Mouse (Mus musculus): ENCODE data around the gene Nudt15. TPM values are rescaled to one million over a fixed set of nuclear protein-coding genes. Genes with fewer than 3 reads are reported as not detected.

Gene Nudt15
- polyA plus RNA-seq, 1 experiment from 2014 or later: 9.9 TPM

DNA sequence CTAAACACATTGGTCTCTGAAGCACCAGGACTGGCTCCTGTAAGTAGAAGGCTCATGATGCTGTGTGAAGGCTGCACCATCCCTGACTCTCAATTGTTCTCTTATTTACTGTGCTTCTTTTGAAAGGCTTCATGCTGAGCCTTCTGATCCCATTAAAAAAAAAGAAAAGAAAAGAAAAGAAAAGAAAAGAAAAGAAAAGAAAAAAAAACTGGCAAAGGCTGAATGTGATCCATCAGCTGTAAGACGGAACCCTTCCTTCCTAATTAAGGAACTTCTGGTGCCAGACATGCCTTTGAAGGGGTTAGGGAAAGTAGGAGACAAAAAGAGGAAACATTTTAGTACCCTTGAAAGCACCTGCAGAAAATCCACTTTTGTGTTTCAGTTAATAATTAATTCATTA, 68.3 kb downstream of the Nudt15 start:
- no peaks in the 10 kb centered on the region for H3K27me3 ChIP-seq
- H3K27ac ChIP-seq (replicated peaks): no peak overlapping the region
- 20% methylated on average over 1 of the region's 1 CpGs for WGBS
- H3K4me3 ChIP-seq: no peak overlapping the region
- no peaks in the 10 kb centered on the region for H3K9me3 ChIP-seq
- no peaks in the 10 kb centered on the region for H3K4me1 ChIP-seq
- no peaks in the 10 kb centered on the region for H3K36me3 ChIP-seq
- no peak overlapping the region for H3K4me2 ChIP-seq (replicated peaks)
- ATAC-seq (ENCODE audit: low FRiP score, low read depth): no peak
- no peak overlapping the region for H3K9ac ChIP-seq (replicated peaks)

DNA sequence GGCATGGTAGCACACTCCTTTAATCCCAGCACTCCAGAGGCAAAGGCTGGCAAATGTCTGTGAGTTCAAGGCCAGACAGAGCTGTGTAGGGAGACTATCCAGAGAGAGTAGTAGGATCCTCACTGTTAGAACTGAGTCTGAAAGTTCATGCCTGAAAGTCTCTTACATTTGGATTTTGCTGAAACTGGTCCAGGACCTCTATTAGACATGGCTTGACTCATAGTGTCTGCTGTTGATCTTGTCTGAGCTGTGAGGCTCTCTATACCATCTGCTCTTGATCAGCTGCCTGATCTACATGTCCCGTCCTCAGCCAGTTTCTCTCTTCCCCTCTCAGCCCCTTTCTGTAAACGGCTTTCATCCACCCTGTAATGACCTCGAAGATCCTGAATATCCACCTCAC, 69.7 kb downstream of the Nudt15 start:
- peaks cover 6% of the 10 kb centered on the region for H3K4me1 ChIP-seq
- 72% methylated on average over 3 of the region's 3 CpGs for WGBS
- H3K27ac ChIP-seq (replicated peaks): no peak overlapping the region
- no peaks in the 10 kb centered on the region for H3K27me3 ChIP-seq
- no peak for ATAC-seq (ENCODE audit: low FRiP score, low read depth)
- no peak overlapping the region for H3K4me2 ChIP-seq (replicated peaks)
- H3K4me3 ChIP-seq: no peak overlapping the region
- no peaks in the 10 kb centered on the region for H3K9me3 ChIP-seq
- no peak overlapping the region for H3K9ac ChIP-seq (replicated peaks)
- H3K36me3 ChIP-seq: no peaks in the 10 kb centered on the region

DNA sequence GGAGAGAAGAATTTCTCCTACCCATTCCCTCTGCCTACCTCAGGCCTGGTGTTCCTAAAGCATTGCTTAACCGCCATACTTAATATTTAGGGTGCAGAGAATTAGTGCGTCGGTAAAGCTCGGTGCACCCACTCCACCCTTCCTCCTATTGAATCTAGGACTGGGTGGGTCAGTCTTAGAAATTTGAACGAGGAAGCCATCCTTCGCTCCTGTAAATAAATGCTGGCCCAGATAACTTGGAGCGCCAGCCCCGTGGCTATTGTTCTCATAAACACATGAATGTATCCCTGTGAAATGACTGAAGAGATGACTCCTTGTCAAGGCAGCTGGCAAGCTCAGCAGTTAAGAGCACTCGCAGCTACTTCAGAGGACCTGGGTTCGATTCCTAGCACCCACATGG, 71.0 kb downstream of the Nudt15 start:
- Histone ChIP-seq H3K4me1 (peaks cover 6% of the 10 kb centered on the region), H3K9me3 (no peaks in the 10 kb centered on the region), H3K36me3 (no peaks in the 10 kb centered on the region), H3K27ac (replicated peaks) (no peak overlapping the region; the same call in 1 of the 2 replicates), H3K4me2 (replicated peaks) (no peak overlapping the region), H3K4me3 (no peak overlapping the region), H3K27me3 (no peaks in the 10 kb centered on the region), H3K9ac (replicated peaks) (no peak overlapping the region)
- 95% methylated on average over 10 of the region's 10 CpGs for WGBS
- no peak for ATAC-seq (ENCODE audit: low FRiP score, low read depth)

DNA sequence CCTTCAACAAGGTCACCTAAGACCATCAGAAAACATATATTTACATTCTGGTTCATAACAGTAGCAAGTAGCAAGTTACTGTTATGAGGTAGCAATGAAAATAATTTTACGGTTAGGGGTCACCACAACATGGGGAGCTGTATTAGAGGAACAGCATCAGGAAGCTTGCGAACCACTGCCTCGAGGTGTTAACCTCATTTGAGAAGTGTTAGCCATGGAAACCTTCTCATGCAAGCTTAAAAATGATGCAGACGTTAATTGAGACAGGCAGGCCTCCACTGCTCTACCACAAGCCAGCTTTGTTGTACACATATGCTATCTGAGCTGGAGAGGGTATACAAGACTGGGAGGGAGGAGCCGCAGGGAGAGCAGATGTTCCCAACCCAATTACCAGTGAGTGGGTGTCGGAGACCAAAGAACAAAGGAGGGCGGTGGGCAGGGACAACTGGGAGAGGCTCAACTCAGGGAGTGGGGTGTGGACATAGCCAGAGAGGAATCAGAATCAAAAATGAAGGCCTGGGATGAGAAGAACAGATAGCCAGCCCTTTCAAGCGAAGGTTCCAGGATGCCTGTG, 71.6 kb downstream of the Nudt15 start:
- no peak overlapping the region for H3K4me3 ChIP-seq
- 74% methylated on average over 8 of the region's 8 CpGs for WGBS

DNA sequence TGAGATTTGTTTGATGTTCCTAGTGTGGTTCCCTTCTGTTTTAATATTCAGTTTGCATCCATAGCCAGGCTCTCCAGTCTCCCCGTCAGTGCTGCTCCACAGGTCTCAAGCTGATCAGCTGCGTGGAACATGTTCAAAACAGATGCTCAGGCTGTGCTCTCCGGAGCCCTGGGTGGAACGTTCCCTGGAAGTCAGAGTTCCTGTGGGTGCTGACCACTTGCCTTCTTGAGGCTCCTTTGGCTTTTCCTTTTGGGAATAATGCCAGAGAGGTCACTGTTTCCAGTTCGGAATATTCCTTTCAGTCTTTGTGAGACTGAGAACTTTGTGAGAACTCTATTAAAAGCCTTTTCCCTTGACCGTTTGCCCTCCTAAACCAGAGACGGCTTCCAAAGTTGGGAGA, 72.5 kb downstream of the Nudt15 start:
- Histone ChIP-seq H3K9ac (replicated peaks) (no peak overlapping the region), H3K36me3 (no peaks in the 10 kb centered on the region), H3K4me2 (replicated peaks) (no peak overlapping the region), H3K4me3 (no peak overlapping the region), H3K9me3 (no peaks in the 10 kb centered on the region), H3K27me3 (no peaks in the 10 kb centered on the region), H3K27ac (replicated peaks) (no peak overlapping the region), H3K4me1 (peaks cover 6% of the 10 kb centered on the region)
- WGBS: 80% methylated on average over 7 of the region's 7 CpGs
- ATAC-seq (ENCODE audit: low FRiP score, low read depth): no peak

More for the DNA sequence above, 71.6 kb downstream of the Nudt15 start:
- H3K4me1 ChIP-seq: peaks cover 6% of the 10 kb centered on the region
- no peak overlapping the region for H3K9ac ChIP-seq (replicated peaks)
- H3K36me3 ChIP-seq: no peaks in the 10 kb centered on the region
- H3K4me2 ChIP-seq (replicated peaks): no peak overlapping the region
- no peaks in the 10 kb centered on the region for H3K27me3 ChIP-seq
- ATAC-seq (ENCODE audit: low FRiP score, low read depth): peak; percentile 76
- no peak overlapping the region; the same call in 1 of the 2 replicates for H3K27ac ChIP-seq (replicated peaks)
- H3K9me3 ChIP-seq: no peaks in the 10 kb centered on the region

DNA sequence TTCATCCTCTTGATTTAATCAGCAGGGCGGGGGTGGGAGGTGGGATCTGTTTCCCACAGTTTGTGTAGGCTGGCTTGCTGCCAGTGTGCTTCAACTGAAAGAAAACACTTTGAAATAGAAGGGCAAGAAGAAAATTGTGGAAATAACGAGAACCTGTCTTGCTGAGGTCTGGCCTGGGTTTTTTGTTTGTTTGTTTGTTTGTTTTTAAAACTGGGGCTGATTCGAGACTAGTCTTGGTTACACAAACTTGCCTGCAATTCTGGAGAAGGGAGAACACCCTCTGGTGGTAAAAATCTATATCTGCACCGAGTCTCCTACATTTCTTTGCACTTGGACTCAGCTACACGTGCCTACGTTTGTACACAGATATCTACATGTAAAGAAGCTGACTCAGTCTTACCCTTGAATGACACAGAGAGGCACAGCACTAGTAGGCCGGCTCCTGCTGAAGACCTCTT, 73.4 kb downstream of the Nudt15 start:
- WGBS: 33% methylated on average over 7 of the region's 7 CpGs
- Histone ChIP-seq H3K36me3 (no peaks in the 10 kb centered on the region), H3K9me3 (no peaks in the 10 kb centered on the region), H3K9ac (replicated peaks) (no peak overlapping the region), H3K4me2 (replicated peaks) (no peak overlapping the region), H3K4me3 (no peak overlapping the region), H3K27me3 (no peaks in the 10 kb centered on the region), H3K27ac (replicated peaks) (no peak overlapping the region), H3K4me1 (peaks cover 6% of the 10 kb centered on the region)
- peak; percentile 61 for ATAC-seq (ENCODE audit: low FRiP score, low read depth)

DNA sequence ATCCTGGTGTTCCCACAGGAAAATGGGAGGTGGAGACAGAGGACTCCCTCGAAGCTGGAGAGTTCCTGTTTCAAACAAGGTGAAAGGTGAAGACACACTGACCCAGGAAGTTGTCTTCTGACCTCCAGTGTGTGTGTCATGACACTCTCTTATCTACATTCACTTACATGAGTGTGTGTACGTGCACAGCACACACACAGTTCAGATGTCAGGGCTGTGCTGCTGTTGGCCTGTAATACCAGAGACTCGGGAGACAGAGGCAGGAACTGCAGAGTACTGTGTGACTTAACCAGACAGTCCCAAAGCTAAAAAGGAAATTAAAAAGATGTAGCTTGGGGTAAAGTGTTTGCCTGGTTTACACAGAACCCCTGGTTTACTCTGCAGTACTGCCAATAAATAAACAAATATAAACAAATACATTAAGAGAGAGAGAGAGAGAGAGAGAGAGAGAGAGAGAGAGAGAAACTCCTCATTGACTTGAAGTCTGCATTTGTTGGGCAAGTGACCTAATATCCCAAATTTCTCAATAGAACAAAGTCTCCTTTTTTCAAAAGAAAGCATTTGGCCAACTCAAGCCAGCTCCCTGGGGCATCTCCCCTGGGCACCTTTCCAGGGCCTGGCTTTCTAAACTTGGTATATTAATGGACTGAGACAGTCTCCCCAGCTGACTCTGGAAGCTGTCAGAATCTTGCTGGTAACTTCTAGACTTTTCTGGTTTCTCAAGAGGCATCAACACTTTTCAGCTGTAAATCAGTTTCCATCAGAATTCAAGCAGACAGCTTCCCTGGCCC, 74.2 kb downstream of the Nudt15 start:
- Histone ChIP-seq H3K36me3 (no peaks in the 10 kb centered on the region), H3K4me1 (peaks cover 6% of the 10 kb centered on the region), H3K9ac (replicated peaks) (no peak overlapping the region), H3K4me2 (replicated peaks) (no peak overlapping the region), H3K27me3 (no peaks in the 10 kb centered on the region), H3K9me3 (no peaks in the 10 kb centered on the region), H3K27ac (replicated peaks) (no peak overlapping the region), H3K4me3 (no peak overlapping the region)
- no peak for ATAC-seq (ENCODE audit: low FRiP score, low read depth)
- 68% methylated on average over 3 of the region's 3 CpGs for WGBS

DNA sequence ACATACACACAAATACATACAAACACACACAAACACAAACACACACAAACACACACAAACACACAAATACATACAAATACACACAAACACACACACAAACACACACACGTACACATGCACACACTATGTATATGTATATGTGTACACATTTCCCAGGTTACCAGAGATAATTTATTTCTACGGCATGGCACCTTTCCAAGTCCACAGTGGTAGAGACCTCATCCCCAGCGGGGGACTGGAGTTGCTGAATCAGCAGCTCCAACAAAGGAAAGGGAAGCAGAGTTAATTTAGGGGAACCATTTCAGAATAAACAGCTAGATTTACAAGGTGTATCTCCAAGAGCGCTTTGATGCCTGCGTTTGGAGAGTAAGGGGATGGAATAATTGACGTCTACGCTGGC, 75.8 kb downstream of the Nudt15 start:
- Histone ChIP-seq H3K9me3 (no peaks in the 10 kb centered on the region), H3K9ac (replicated peaks) (no peak overlapping the region), H3K4me3 (no peak overlapping the region), H3K4me2 (replicated peaks) (no peak overlapping the region), H3K4me1 (peaks cover 6% of the 10 kb centered on the region), H3K36me3 (no peaks in the 10 kb centered on the region), H3K27ac (replicated peaks) (no peak overlapping the region), H3K27me3 (no peaks in the 10 kb centered on the region)
- 77% methylated on average over 7 of the region's 7 CpGs for WGBS
- no peak for ATAC-seq (ENCODE audit: low FRiP score, low read depth)

DNA sequence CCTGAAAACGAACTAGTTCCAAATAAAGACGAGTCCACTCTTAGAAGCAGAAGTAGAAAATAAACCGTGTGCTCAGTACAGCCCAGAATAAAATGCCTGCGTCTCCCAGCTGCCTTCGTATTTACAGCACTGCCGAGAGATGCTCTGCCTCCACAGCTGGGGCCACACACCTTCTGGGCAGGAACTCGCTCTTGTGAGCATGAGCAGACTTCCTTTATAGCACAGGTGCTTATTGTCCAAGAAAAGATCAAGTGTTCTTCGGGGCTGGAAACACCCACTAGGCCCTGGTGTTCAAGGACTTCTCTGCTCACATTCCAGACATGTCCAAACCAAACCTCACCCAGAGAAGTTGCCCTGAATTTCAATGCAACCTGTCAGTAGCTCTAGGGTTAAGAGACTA, 77.4 kb downstream of the Nudt15 start:
- Histone ChIP-seq H3K36me3 (no peaks in the 10 kb centered on the region), H3K4me3 (no peak overlapping the region), H3K27me3 (no peaks in the 10 kb centered on the region), H3K4me1 (peaks cover 6% of the 10 kb centered on the region), H3K9ac (replicated peaks) (no peak overlapping the region), H3K9me3 (no peaks in the 10 kb centered on the region), H3K27ac (replicated peaks) (no peak overlapping the region), H3K4me2 (replicated peaks) (no peak overlapping the region)
- WGBS: 82% methylated on average over 8 of the region's 8 CpGs
- no peak for ATAC-seq (ENCODE audit: low FRiP score, low read depth)

DNA sequence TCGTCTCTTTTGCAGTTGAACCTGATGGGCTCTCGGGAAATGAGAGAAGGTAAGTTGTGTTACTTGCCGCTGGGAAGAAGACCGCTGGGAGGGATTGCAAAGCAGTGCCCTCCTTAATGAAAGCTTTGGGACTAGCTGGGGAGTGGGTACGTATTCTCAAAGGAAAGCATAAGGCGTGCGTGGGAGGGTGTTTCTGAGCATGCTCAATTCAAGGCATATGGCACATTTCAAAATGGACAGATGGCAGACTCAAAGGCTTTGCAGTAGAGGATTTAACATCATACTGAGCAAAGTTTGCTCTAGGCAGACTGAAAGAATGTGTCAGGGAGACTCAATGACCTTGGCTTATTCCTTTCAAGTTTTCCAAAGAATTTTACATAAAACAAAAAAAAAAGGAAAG, 78.5 kb downstream of the Nudt15 start:
- no peaks in the 10 kb centered on the region for H3K36me3 ChIP-seq
- no peaks in the 10 kb centered on the region for H3K27me3 ChIP-seq
- ATAC-seq (ENCODE audit: low FRiP score, low read depth): no peak
- H3K4me1 ChIP-seq: peaks cover 5% of the 10 kb centered on the region
- H3K4me2 ChIP-seq (replicated peaks): no peak overlapping the region
- no peaks in the 10 kb centered on the region for H3K9me3 ChIP-seq
- H3K4me3 ChIP-seq: no peak overlapping the region
- no peak overlapping the region for H3K27ac ChIP-seq (replicated peaks)
- no peak overlapping the region for H3K9ac ChIP-seq (replicated peaks)
- 66% methylated on average over 7 of the region's 7 CpGs for WGBS

Measured in midbrain, embryonic 12.5 days (tissue).